Mouse (Mus musculus) gastrocnemius, postnatal 10 days (tissue): ENCODE results near the gene Cpt1a. TPM values are rescaled to one million over a fixed set of nuclear protein-coding genes. Genes with fewer than 3 reads are reported as not detected.
A peak's percentile ranks its signal among the peaks of the same experiment; 100 is the strongest.

Source experiments
- DNase-seq: peaks from one replicate; pipeline ENCODE4 v3.0.0; 2021; ENCODE audit warnings: mixed read lengths
- total RNA-seq, 2 experiments: library from RNA; stranded (reverse); gene quantifications; 2 replicates each; pipeline ENCODE4 v1.2.3; 2021

Gene Cpt1a
- total RNA-seq, 2 experiments from 2014 or later: 34.5 to 45.9 TPM

- DNase-seq: no peak
Observed at GRCm38 (mm10) chr19:3365089-3365488, 43.0 kb downstream of the Cpt1a start.

GRCm38 (mm10) chr19:3368276-3368675 lies 46.1 kb downstream of the Cpt1a start:
- DNase-seq: no peak

- DNase-seq: peak; percentile 31
Observed at GRCm38 (mm10) chr19:3373380-3373779, 51.2 kb downstream of the Cpt1a start.

GRCm38 (mm10) chr19:3374028-3374427 lies 51.9 kb downstream of the Cpt1a start:
- DNase-seq: no peak

GRCm38 (mm10) chr19:3375945-3376495 lies 53.9 kb downstream of the Cpt1a start:
- DNase-seq: no peak

GRCm38 (mm10) chr19:3376966-3377715 lies 55.0 kb downstream of the Cpt1a start:
- no peak for DNase-seq

GRCm38 (mm10) chr19:3378614-3379013 lies 56.5 kb downstream of the Cpt1a start:
- DNase-seq: no peak

- no peak for DNase-seq
Observed at GRCm38 (mm10) chr19:3388061-3388460, 65.9 kb downstream of the Cpt1a start.

GRCm38 (mm10) chr19:3388629-3389057 lies 66.5 kb downstream of the Cpt1a start, which contains the start of gene Tesmin:
Gene Tesmin (plus strand): TSS chr19:3388857.
- peak; percentile 91 for DNase-seq

GRCm38 (mm10) chr19:3389089-3389488 lies 67.0 kb downstream of the Cpt1a start:
- DNase-seq: peak; percentile 93

GRCm38 (mm10) chr19:3392384-3392783 lies 70.2 kb downstream of the Cpt1a start:
- DNase-seq: no peak

GRCm38 (mm10) chr19:3394216-3394615 lies 72.1 kb downstream of the Cpt1a start:
- no peak for DNase-seq

- no peak for DNase-seq
Observed at GRCm38 (mm10) chr19:3400057-3400456, 77.9 kb downstream of the Cpt1a start.

- DNase-seq: no peak
Observed at GRCm38 (mm10) chr19:3401504-3401903, 79.4 kb downstream of the Cpt1a start.

GRCm38 (mm10) chr19:3401943-3402342 lies 79.8 kb downstream of the Cpt1a start:
- DNase-seq: no peak

GRCm38 (mm10) chr19:3402390-3402789 lies 80.3 kb downstream of the Cpt1a start:
- no peak for DNase-seq

- no peak for DNase-seq
Observed at GRCm38 (mm10) chr19:3404030-3404429, 81.9 kb downstream of the Cpt1a start.

GRCm38 (mm10) chr19:3405531-3406281 lies 83.6 kb downstream of the Cpt1a start:
- DNase-seq: no peak

- DNase-seq: peak; percentile 38
Observed at GRCm38 (mm10) chr19:3414268-3414733, 92.2 kb downstream of the Cpt1a start, which contains the start of gene Gal. Gene Gal (minus strand): TSS chr19:3414544.

- DNase-seq: no peak
Observed at GRCm38 (mm10) chr19:3419251-3419650, 97.1 kb downstream of the Cpt1a start.

- DNase-seq: no peak
Observed at GRCm38 (mm10) chr19:3422488-3422887, 100.4 kb downstream of the Cpt1a start.

GRCm38 (mm10) chr19:3422981-3423380 lies 100.8 kb downstream of the Cpt1a start:
- no peak for DNase-seq

- DNase-seq: no peak
Observed at GRCm38 (mm10) chr19:3424214-3424613, 102.1 kb downstream of the Cpt1a start.
